7 mouse cellular contexts compared by ENCODE assay signal in the genomic region with DNA sequence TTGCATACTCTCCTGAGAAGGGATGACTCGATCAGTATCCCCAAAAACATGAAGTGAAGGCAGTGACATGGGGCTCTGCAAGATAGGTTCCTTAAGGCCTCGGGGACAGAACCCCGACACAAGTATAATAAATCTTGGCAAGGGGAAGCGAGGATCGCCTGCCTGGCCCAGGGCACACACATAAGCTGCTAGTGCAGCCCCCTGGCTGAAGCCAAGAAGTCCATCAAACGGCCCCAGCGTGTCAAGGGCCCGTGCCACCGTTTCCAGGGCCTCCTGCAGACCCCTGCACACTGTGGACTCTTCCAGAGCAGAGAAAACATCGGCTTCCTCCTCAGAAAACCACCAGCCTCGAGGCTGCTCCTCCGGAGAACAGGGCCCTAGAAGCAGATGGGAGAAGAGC. TPM values are rescaled to one million over a fixed set of nuclear protein-coding genes. Genes with fewer than 3 reads are reported as not detected.
DNase-seq lines count a peak whose midpoint lies in the region; ATAC-seq lines count a peak whose summit lies in the region.

No protein-coding gene starts in this region.

- no peak overlapping the region for H3K27ac ChIP-seq in neural tube, embryonic 11.5 days (ENCODE audit: low read depth, low read length)
- peak overlapping the region; percentile 85; the same call in 1 of the 2 replicates for H3K27ac ChIP-seq in forebrain, embryonic 12.5 days
- peak overlapping the region; percentile 80; the same call in 1 of the 2 replicates for H3K27ac ChIP-seq in limb, embryonic 12.5 days
- peak overlapping the region; percentile 76 for H3K27ac ChIP-seq in stomach, embryonic 14.5 days (ENCODE audit: low read length)

- no peaks in the 10 kb centered on the region; the same call in none of the 2 replicates for H3K36me3 ChIP-seq in neural tube, embryonic 11.5 days (ENCODE audit: control insufficient read depth, insufficient read depth, low read length)
- H3K36me3 ChIP-seq in forebrain, embryonic 12.5 days (replicated peaks) = peaks cover 32% of the 10 kb centered on the region; the same call in 1 of the 2 replicates
- peaks cover 40% of the 10 kb centered on the region for H3K36me3 ChIP-seq in limb, embryonic 12.5 days
- peaks cover 15% of the 10 kb centered on the region for H3K36me3 ChIP-seq in stomach, embryonic 14.5 days (ENCODE audit: control insufficient read depth, insufficient read depth, low read length)

- H3K4me3 ChIP-seq in neural tube, embryonic 11.5 days (ENCODE audit: low read depth, low read length) = peak overlapping the region; percentile 85
- H3K4me3 ChIP-seq in forebrain, embryonic 12.5 days (replicated peaks) = peak overlapping the region; percentile 65
- H3K4me3 ChIP-seq in limb, embryonic 12.5 days (replicated peaks) = peak overlapping the region; percentile 78
- peak overlapping the region; percentile 72 for H3K4me3 ChIP-seq in stomach, embryonic 14.5 days (ENCODE audit: low read depth, low read length)

- H3K27me3 ChIP-seq in neural tube, embryonic 11.5 days (ENCODE audit: control insufficient read depth, insufficient read depth, low read length) = peaks cover 2% of the 10 kb centered on the region
- peaks cover 18% of the 10 kb centered on the region for H3K27me3 ChIP-seq in forebrain, embryonic 12.5 days
- H3K27me3 ChIP-seq in limb, embryonic 12.5 days = peaks cover 14% of the 10 kb centered on the region
- no peaks in the 10 kb centered on the region for H3K27me3 ChIP-seq in stomach, embryonic 14.5 days (ENCODE audit: control insufficient read depth, insufficient read depth, low read length)

- no peak for ATAC-seq in neural tube, embryonic 11.5 days (ENCODE audit: insufficient read depth, low FRiP score, low TSS enrichment)
- no peak for ATAC-seq in forebrain, embryonic 12.5 days (ENCODE audit: low FRiP score)
- ATAC-seq in limb, embryonic 12.5 days (ENCODE audit: insufficient number of reproducible peaks, insufficient read depth, low FRiP score, low TSS enrichment, low read depth) = no peak
- no peak for ATAC-seq in stomach, embryonic 14.5 days (ENCODE audit: insufficient number of reproducible peaks, insufficient read depth, low FRiP score, low read depth)

- 53% methylated on average over 12 of the region's 12 CpGs for whole genome bisulfite sequencing in neural tube, embryonic 11.5 days
- WGBS in forebrain, embryonic 12.5 days = 61% methylated on average over 12 of the region's 12 CpGs
- 53% methylated on average over 12 of the region's 12 CpGs for WGBS in limb, embryonic 12.5 days
- 50% methylated on average over 12 of the region's 12 CpGs for WGBS in stomach, embryonic 14.5 days

- H3K4me2 ChIP-seq in neural tube, embryonic 11.5 days (ENCODE audit: low read depth) = peak overlapping the region; percentile 97
- peak overlapping the region; percentile 75 for H3K4me2 ChIP-seq in forebrain, embryonic 12.5 days
- peak overlapping the region; percentile 98 for H3K4me2 ChIP-seq in limb, embryonic 12.5 days
- H3K4me2 ChIP-seq in stomach, embryonic 14.5 days (replicated peaks; ENCODE audit: low read depth, low read length) = peak overlapping the region; percentile 93

- no peaks in the 10 kb centered on the region for H3K9me3 ChIP-seq in neural tube, embryonic 11.5 days (ENCODE audit: control insufficient read depth, low read length)
- H3K9me3 ChIP-seq in forebrain, embryonic 12.5 days = no peaks in the 10 kb centered on the region
- H3K9me3 ChIP-seq in limb, embryonic 12.5 days = no peaks in the 10 kb centered on the region
- H3K9me3 ChIP-seq in stomach, embryonic 14.5 days (ENCODE audit: control insufficient read depth, low read depth, low read length) = no peaks in the 10 kb centered on the region

- peak overlapping the region; percentile 79 for H3K9ac ChIP-seq in neural tube, embryonic 11.5 days (ENCODE audit: low read length)
- H3K9ac ChIP-seq in forebrain, embryonic 12.5 days = peak overlapping the region; percentile 82
- H3K9ac ChIP-seq in limb, embryonic 12.5 days (replicated peaks) = peak overlapping the region; percentile 79
- peak overlapping the region; percentile 66 for H3K9ac ChIP-seq in stomach, embryonic 14.5 days (replicated peaks; ENCODE audit: low read depth, low read length)

- peaks cover 12% of the 10 kb centered on the region for H3K4me1 ChIP-seq in neural tube, embryonic 11.5 days (ENCODE audit: control insufficient read depth, insufficient read depth, low read length)
- H3K4me1 ChIP-seq in forebrain, embryonic 12.5 days = peaks cover 28% of the 10 kb centered on the region
- peaks cover 26% of the 10 kb centered on the region for H3K4me1 ChIP-seq in limb, embryonic 12.5 days (replicated peaks)
- peaks cover 16% of the 10 kb centered on the region for H3K4me1 ChIP-seq in stomach, embryonic 14.5 days (ENCODE audit: control insufficient read depth, insufficient read depth, low read length)

- no peak for DNase-seq in neural tube, embryonic 11.5 days (ENCODE audit: low spot score)
- no peak for DNase-seq in neural tube, embryonic 10.5 days (ENCODE audit: extremely low spot score, low spot score)
- DNase-seq in embryo, embryonic 10.5 days (ENCODE audit: low spot score) = no peak
- DNase-seq in cerebellum, postnatal 36 days = no peak

RNA-seq across cellular contexts. Expression of a gene that starts 0.6 kb away (rescaled TPM):
- polyA plus RNA-seq in neural tube, embryonic 11.5 days (2014; fragmentation: Nextera tagmentation; extraction: Ambion mirVana) = 32.6 and 37.4 TPM in 2 replicates
- polyA plus RNA-seq in forebrain, embryonic 12.5 days (2016; fragmentation: Nextera tagmentation; extraction: Ambion mirVana) = 24.3 and 25.3 TPM in 2 replicates
- polyA plus RNA-seq in limb, embryonic 12.5 days (2016; fragmentation: Nextera tagmentation; extraction: Ambion mirVana) = 29.6 and 31.0 TPM in 2 replicates
- 26.7 and 29.1 TPM in 2 replicates for polyA plus RNA-seq in stomach, embryonic 14.5 days (2014; fragmentation: Nextera tagmentation; extraction: Ambion mirVana)

RNA-seq across cellular contexts. Expression of a gene that starts 8.7 kb away (rescaled TPM):
- 4.1 and 4.9 TPM in 2 replicates for polyA plus RNA-seq in neural tube, embryonic 11.5 days (2014; fragmentation: Nextera tagmentation; extraction: Ambion mirVana)
- polyA plus RNA-seq in forebrain, embryonic 12.5 days (2016; fragmentation: Nextera tagmentation; extraction: Ambion mirVana) = 3.2 and 4.4 TPM in 2 replicates
- 30.3 and 35.5 TPM in 2 replicates for polyA plus RNA-seq in limb, embryonic 12.5 days (2016; fragmentation: Nextera tagmentation; extraction: Ambion mirVana)
- polyA plus RNA-seq in stomach, embryonic 14.5 days (2014; fragmentation: Nextera tagmentation; extraction: Ambion mirVana) = 13.8 and 16.9 TPM in 2 replicates

RNA-seq across cellular contexts. Expression of a gene that starts 13.0 kb away (rescaled TPM):
- polyA plus RNA-seq in neural tube, embryonic 11.5 days (2014; fragmentation: Nextera tagmentation; extraction: Ambion mirVana) = 19.8 and 21.1 TPM in 2 replicates
- 15.7 and 16.6 TPM in 2 replicates for polyA plus RNA-seq in forebrain, embryonic 12.5 days (2016; fragmentation: Nextera tagmentation; extraction: Ambion mirVana)
- polyA plus RNA-seq in limb, embryonic 12.5 days (2016; fragmentation: Nextera tagmentation; extraction: Ambion mirVana) = 24.0 and 25.5 TPM in 2 replicates
- 20.1 and 20.5 TPM in 2 replicates for polyA plus RNA-seq in stomach, embryonic 14.5 days (2014; fragmentation: Nextera tagmentation; extraction: Ambion mirVana)

RNA-seq across cellular contexts. Expression of a gene that starts 15.6 kb away (rescaled TPM):
- 4.5 and 6.0 TPM in 2 replicates for polyA plus RNA-seq in neural tube, embryonic 11.5 days (2014; fragmentation: Nextera tagmentation; extraction: Ambion mirVana)
- polyA plus RNA-seq in forebrain, embryonic 12.5 days (2016; fragmentation: Nextera tagmentation; extraction: Ambion mirVana) = 1.7 and 1.8 TPM in 2 replicates
- polyA plus RNA-seq in limb, embryonic 12.5 days (2016; fragmentation: Nextera tagmentation; extraction: Ambion mirVana) = 1.5 and 2.1 TPM in 2 replicates
- 0.88 and 1.7 TPM in 2 replicates for polyA plus RNA-seq in stomach, embryonic 14.5 days (2014; fragmentation: Nextera tagmentation; extraction: Ambion mirVana)
